Mouse (Mus musculus) cerebellum, adult 8-10 months (tissue): Measurements from ENCODE around the gene Cfap70.

ENCODE experiments used
- DNase-seq: peaks from one replicate; pipeline ENCODE4 v3.0.0; 2022

Cfap70 gene

DNA sequence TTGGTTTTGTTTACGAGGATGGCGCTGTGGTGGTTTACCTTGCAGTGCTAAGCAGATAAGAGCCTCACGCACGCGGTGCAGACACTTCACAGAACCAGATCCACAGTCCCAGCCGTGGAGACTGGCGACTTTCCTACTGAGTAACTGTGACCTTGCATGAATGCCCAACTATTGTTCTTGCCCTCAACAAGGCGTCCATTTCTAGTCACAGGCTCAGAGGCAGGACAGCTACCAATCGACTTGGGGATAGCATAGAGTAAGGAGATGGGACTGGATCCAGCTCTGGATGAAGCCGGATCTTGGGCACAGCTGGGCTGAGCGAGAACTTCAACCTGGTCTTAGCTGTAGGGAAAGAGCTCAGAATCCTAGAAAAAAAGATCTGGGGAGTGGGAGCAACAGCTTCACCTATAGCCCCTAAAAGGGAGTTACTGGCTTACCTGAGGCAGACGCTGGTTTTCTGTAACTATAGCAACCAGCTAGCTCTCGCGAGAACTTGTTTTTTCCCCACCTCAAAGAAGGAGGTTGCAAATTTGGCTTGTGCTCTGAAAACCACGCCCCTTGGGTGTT is at the start of gene Cfap70:
Gene Cfap70, minus strand, starts transcription at position 462 of the 567 bp plus-strand sequence.
- no peak for DNase-seq

- DNase-seq: peak; percentile 33
These were observed 48.0 kb upstream of the Cfap70 start for GRCm38 (mm10) chr14:20499982-20500381.

DNA sequence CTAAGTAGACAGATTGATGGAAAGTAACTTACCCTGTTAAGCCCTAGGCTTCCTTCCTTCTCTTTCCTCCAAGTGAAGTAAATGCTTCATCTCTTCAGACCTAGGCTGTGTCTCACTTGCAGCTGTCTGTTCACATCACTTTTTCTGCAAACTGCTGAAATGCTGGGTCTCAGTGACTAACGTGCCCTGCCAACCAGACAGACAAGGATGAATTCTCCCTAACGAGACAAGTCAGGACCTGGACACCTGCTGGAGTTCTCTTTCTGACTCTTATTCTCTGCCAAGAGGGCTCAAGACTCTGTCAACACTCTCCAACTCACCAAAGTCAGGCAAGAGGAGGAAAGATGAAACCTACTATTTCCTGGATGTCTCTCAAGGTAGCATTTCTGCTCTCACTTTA is 44.6 kb upstream of the Cfap70 start, which contains the start of gene Mss51:
Gene Mss51, minus strand, starts transcription at position 299 of the 400 bp plus-strand sequence.
- DNase-seq: no peak

GRCm38 (mm10) chr14:20486031-20486430 is 34.0 kb upstream of the Cfap70 start:
- no peak for DNase-seq

DNA sequence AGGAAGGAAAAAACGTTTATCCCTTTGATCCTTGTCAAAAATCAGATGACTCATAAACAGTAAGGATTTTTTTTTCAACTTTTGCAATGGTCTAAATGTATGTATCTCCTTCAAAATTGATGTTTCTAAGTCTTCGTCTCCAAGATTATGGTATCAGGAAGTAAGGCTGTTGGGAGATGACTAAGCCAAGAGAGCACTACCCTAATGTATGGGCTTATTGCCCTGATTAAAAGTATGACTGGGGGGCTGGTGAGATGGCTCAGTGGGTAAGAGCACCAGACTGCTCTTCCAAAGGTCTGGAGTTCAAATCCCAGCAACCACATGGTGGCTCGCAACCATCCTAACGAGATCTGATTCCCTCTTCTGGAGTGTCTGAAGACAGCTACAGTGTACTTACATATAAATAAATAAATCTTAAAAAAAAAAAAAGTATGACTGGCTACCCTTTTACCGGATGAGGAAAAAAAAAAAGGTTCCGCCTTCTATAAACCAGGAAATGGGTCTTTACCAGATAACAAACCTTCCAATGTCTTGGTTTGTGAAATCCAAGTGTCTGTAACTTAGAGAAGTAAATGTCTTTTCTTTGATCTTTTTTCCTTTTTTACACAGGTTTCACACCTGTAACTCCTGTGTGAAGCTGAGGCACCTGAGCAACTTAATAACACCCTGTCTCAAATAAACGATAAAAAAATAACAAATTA is 30.2 kb upstream of the Cfap70 start:
- no peak for DNase-seq

DNA sequence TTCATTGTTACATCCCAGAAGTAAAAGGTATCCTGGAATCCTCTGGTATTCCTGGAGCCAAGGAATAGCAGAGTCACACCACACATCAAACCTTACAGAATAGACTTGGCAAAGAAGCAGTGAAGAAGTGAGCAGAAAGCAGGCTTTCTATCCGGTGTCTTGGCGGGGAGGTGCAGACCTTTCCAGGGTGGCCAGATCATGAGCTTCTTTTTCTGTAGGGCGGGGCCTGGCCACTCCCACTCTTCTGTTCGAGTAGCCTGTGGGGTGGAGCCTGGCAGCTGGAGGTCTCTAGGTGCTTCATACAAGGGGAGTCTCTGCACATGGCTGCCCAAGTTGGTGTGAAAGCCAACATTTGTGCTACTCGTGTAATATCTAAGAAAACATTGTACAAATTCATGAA is 29.2 kb upstream of the Cfap70 start:
- DNase-seq: no peak

DNA sequence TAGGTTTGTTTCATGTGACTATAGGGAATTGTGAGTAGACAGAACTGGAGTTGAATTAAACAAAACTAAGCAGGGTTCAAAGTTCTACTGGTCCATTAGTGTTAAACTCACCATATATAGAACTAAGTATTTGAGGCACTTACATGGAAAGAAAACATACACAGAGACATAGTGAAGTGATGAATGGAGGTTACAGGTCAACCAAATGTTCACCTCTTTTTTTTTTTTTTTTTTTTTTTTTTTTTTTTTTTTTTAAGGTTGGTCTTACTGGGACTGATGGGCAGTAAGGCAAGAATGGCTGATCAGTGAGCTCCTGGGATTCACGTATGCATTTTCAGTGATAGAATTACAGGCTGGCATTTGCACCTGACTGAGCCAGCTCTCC is 28.2 kb upstream of the Cfap70 start:
- no peak for DNase-seq

- DNase-seq: peak; percentile 61
These were observed 27.5 kb upstream of the Cfap70 start, which contains the start of gene Anxa7 for GRCm38 (mm10) chr14:20479291-20480194. Gene Anxa7, minus strand, starts transcription at chr14:20480133.

GRCm38 (mm10) chr14:20478801-20479200 is 26.8 kb upstream of the Cfap70 start:
- DNase-seq: no peak

DNA sequence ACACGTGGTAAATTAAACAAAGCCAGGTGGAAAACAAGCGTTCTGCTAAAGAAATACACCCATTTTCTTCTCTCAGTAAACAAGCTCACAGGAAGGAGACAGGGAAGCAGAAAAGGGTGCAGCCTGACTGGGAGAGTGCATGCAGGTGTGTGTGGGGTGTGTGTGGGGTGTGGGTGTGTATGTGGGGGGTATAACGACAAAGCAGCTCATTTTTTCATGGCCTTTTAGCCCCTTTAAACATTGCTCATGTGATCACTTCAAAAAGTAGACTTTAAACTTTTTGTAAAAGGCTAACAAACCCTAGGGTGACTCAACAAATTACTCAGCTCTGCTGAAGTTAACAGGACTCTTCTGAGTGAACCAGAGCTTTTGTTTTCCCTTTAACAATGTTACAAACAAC is 26.4 kb upstream of the Cfap70 start:
- DNase-seq: no peak

- no peak for DNase-seq
These were observed 25.4 kb upstream of the Cfap70 start for GRCm38 (mm10) chr14:20477261-20478025.

DNA sequence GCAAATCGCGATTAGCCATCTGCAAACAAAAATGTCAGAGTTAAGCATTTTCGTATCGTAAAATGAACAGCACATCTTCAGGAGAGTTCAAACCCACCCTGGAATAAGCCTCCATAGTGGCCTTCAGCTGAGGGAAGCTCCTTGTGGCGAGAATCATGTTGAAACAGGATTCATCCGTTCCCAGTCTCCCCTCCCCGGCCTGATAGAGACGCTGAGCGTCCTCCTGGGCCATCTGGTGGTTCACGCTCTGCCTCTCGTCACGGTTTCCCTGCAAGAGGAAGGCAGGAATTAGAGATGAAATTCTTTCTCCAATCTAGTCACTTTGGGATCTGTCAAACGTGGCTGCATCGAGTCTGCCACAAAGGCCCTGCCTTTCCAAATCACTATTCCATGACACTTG is 8.2 kb upstream of the Cfap70 start:
- DNase-seq: no peak

DNA sequence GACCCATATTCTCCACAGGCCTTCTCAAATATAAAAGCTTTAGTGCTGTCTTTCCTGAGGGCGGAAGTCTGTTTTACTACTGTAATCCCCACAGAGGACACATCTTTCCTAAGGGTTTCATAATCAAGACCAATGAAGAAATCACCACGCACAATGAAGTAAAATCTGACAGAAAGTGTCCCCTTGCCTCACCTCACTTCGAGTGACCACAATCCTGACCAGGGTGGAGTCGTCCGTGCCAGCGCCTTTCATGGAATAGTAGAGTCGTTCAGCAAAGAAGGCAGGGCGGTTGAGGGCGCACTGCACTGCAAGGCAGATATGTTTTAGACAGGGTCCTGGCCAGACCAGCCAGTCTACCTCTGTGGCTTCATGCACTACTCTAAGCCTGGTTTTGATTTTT is 6.4 kb upstream of the Cfap70 start:
- no peak for DNase-seq

DNA sequence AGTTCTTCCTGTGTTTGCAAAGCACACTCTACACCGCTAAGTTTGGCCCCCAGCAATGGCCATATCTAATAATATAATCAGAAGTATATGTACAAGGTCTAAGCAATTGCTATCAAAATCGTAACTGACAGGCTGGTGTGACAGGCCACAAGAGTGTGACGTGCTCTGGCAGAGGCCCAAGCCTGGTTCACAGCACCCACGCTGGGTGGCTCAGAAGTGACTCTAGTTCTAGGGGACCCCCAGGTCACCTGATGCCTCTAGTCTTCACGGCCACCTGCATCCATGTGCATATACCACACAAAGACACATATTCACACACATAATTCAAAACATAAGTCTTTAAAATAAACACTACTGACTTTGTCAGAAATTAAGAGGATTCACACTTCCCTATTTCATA is 903 bp upstream of the Cfap70 start:
- no peak for DNase-seq

GRCm38 (mm10) chr14:20451302-20451701 is 724 bp downstream of the Cfap70 start:
- DNase-seq: no peak

GRCm38 (mm10) chr14:20447209-20447608 is 4.8 kb downstream of the Cfap70 start:
- no peak for DNase-seq

DNA sequence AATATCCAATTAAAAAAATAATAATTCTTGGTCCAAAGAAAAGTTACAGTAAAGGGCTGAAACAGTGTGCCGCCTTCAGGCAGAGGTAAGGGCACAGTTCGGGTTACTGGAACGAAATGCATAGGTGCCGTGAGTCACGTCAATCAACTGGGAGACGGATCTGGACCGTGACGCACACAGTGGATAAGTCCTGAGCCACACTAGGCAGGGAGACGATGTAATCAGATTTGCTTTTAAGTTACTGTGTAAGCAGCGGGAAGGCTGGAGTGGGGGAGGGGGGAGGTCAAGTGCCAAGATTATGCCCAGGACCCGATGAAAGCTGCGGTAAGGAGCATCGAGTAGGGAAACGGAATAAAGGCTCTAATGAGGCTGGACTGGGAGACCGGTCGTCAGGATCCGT is 9.8 kb downstream of the Cfap70 start:
- DNase-seq: no peak

DNA sequence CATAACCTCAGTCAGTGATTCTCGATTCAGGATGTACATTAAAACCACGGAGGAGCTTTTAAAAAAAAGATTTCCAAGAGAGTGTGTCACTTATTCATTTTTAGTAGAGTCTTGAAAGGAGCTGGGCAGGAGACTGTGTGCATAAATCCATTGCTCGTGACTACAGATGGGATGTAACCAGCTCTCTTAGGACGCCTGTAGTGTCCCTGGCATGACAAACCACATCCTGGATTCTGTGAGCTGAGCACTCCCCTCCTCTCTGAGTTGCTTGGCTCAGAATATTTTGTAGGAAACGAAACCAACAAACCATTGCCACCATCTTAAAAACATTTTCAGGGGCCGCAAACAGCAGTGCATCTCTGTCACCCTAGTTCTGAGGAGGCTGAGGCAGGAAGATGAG is 15.1 kb downstream of the Cfap70 start:
- DNase-seq: no peak

GRCm38 (mm10) chr14:20432420-20432819 is 19.6 kb downstream of the Cfap70 start:
- no peak for DNase-seq

DNA sequence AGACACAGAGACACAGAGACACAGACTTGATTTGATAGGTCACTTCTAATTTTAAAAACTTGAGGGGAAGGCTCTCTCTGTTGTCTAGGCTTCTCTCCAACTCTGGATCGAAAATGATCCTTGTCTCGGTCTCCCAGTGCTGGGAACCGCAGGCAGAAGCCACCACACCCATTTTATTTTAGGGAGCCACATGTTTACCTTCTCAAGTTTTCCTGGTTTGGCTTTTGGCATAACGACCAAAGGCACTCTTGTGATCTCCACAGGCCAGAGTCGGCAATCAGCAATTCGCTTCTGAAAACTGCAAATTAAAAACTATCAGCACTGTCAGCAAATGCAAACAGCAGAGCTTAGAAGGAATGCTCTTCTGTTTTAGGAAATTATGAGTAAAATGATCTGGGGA is 20.3 kb downstream of the Cfap70 start:
- DNase-seq: no peak

- no peak for DNase-seq
These were observed 22.2 kb downstream of the Cfap70 start for GRCm38 (mm10) chr14:20429833-20430232.

DNA sequence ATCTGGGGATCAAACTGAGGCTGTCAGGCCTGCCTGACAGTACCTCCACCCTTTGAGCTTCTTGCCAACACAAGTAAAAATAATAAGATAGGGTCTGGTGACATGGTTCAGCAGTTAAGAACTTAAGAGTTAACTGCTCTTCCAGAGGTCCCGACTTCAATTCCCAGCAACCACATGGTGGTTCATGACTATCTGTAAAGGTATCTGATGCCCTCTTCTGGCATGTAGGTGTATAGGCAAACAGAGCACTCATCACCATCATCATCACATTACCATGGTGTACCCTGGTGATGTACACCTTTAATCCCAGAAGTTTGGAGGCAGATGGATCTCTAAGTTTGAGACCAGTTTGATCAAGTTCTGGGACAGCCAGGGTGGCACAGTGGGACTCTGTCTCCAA is 23.4 kb downstream of the Cfap70 start:
- DNase-seq: no peak

DNA sequence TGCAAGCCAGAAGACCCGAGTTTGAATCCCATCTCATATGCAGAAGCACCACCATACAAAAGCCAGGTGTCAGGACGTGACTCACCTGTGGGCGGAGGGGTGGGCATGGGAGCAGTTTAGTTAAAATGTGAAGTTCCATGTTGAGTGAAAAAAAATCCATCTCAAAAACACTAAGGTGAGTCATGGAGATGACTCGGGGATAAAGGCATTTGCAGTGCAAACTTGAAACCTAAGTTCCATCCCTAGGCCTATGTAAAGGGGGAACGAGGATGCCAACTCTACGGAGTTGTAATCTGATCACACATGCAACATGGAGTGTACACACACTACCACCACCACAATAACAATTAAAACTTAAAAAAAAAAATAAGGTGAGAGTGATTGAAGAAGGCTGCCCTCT is 29.0 kb downstream of the Cfap70 start:
- DNase-seq: no peak
